Mouse (Mus musculus) intestine, postnatal 0 days (tissue): ENCODE measurements around the gene Maml3. TPM values are rescaled to one million over a fixed set of nuclear protein-coding genes. Genes with fewer than 3 reads are reported as not detected.

Experiments
- ATAC-seq: fragments of 200-750 bp; cut with Nextera tagmentation; 2 replicates; pipeline ENCODE4 v1.8.0; 2017; ENCODE audit warnings: mild to moderate bottlenecking, moderate TSS enrichment, moderate library complexity
- H3K27ac ChIP-seq: fragments of 300-500 bp; sonication (generic); 2 replicates; pipeline ENCODE4 v1.5.1; 2014; ENCODE audit warnings: mild to moderate bottlenecking, low read depth, low read length, moderate library complexity
- H3K27me3 ChIP-seq: fragments of 300-500 bp; sonication (generic); replicated peaks from 2 replicates; pipeline ENCODE4 v1.6.1; 2014; ENCODE audit warnings: low read length, mixed read lengths; ENCODE audit not compliant: control insufficient read depth, insufficient read depth
- H3K36me3 ChIP-seq: fragments of 300-500 bp; sonication (generic); 2 replicates; pipeline ENCODE4 v1.6.1; 2014; ENCODE audit warnings: mild to moderate bottlenecking, moderate library complexity; ENCODE audit not compliant: control insufficient read depth, insufficient read depth
- H3K4me1 ChIP-seq: fragments of 300-500 bp; sonication (generic); replicated peaks from 2 replicates; pipeline ENCODE4 v1.6.1; 2014; ENCODE audit warnings: antibody characterized with exemption, low read length, mixed read lengths; ENCODE audit not compliant: control insufficient read depth, insufficient read depth
- H3K4me2 ChIP-seq: fragments of 300-500 bp; sonication (generic); replicated peaks from 2 replicates; pipeline ENCODE4 v1.6.1; 2014; ENCODE audit warnings: low read depth, mild to moderate bottlenecking, moderate library complexity
- H3K4me3 ChIP-seq: fragments of 300-500 bp; sonication (generic); 2 replicates; pipeline ENCODE4 v1.5.1; 2014; ENCODE audit warnings: low read depth, low read length
- H3K9ac ChIP-seq: fragments of 300-500 bp; sonication (generic); 2 replicates; pipeline ENCODE4 v1.6.1; 2014; ENCODE audit warnings: mild to moderate bottlenecking, low read depth, low read length
- H3K9me3 ChIP-seq: fragments of 300-500 bp; sonication (generic); 2 replicates; pipeline ENCODE4 v1.6.1; 2016; ENCODE audit warnings: mixed run types; ENCODE audit not compliant: control insufficient read depth
- CTCF ChIP-seq: sonication (generic); IDR thresholded peaks from 2 replicates; pipeline ENCODE4 v1.5.1; 2016; ENCODE audit warnings: low read depth, mild to moderate bottlenecking, control low read depth, antibody characterized with exemption, moderate library complexity
- WGBS: fragments of 180-500 bp; shearing (Covaris S2); extraction: QIAGEN DNeasy Blood & Tissue Kit; methylation state at CpG from one replicate; pipeline ENCODE4 v1.1.7; 2014; 5-methylcytosine and 5-hydroxymethylcytosine counted together
- polyA plus RNA-seq: library from polyadenylated mRNA; unstranded; fragments of >200 nt; fragmentation: Nextera tagmentation; extraction: Ambion mirVana; gene quantifications from 2 replicates; pipeline ENCODE4 v1.2.1, GENCODE M21; 2015

Maml3 gene
- polyA plus RNA-seq, 1 experiment from 2014 or later, result 2.0 TPM

DNA sequence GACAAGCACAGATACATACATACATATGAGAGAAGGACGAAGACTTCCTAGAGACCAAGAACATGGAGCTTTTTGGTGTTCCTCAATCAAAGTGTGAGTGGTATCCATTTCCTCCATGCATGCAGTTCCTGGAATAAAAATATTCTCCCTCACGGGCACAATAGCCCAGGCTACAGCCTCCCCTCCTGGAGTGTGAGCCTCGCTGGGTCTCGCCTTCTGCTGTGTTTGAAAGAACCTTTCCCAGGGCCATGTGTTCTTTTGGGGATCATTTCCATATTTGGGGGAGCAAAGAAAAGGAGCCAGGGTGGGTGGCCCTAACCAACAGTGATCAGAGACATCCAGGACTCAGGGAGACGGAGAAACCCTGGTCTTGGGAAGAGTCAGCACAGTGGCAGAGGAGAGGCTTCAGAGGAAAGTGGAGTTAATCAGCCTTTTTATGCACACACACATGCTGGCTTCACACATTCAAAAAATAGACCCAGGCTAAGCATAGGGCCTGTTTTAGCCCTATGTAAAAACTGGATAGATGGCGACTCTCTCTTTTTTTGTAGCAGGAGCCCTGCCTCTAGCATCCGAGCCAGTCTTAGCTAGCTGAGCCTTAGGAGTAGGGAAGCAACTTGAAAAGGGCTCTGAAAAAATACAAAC, 17.1 kb downstream of the Maml3 start:
- H3K9me3 ChIP-seq, result no peaks in the 10 kb centered on the region
- H3K4me2 ChIP-seq, result peak overlapping the region; percentile 63
- no peak overlapping the region for H3K4me3 ChIP-seq
- ATAC-seq, result no peak
- 71% methylated on average over 7 of the region's 7 CpGs for WGBS
- H3K4me1 ChIP-seq, result peaks cover 7% of the 10 kb centered on the region; the same call in 1 of the 2 replicates
- no peaks in the 10 kb centered on the region for H3K36me3 ChIP-seq
- TF ChIP-seq CTCF, result no peak
- no peaks in the 10 kb centered on the region for H3K27me3 ChIP-seq
- no peak overlapping the region for H3K9ac ChIP-seq
- H3K27ac ChIP-seq, result peak overlapping the region; percentile 47; the same call in 1 of the 2 replicates

DNA sequence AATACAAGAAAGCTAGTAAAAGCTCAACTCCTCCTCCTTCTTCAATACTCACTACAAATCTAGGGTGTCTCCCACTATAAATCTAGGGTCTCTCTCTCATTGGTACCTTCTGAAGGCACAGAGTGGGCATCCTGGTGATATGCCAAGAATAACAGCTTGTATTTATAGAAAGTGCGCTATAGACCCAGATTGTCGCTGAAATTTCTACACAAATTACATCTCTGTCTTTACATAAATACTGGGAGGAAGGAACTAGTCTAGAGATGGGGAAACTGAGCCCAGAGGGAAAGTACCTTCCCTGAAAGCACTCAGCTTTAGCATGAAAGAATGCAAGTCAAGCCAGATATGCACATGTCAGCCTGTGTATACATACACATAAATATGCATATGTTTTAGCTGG, 26.1 kb downstream of the Maml3 start:
- Histone ChIP-seq H3K4me3 (no peak overlapping the region), H3K4me2 (no peak overlapping the region), H3K36me3 (no peaks in the 10 kb centered on the region), H3K9me3 (no peaks in the 10 kb centered on the region), H3K27me3 (no peaks in the 10 kb centered on the region), H3K27ac (no peak overlapping the region), H3K4me1 (no peaks in the 10 kb centered on the region), H3K9ac (no peak overlapping the region)
- WGBS, result 85% methylated on average over 2 of the region's 2 CpGs
- no peak for ATAC-seq
- TF ChIP-seq CTCF, result no peak

DNA sequence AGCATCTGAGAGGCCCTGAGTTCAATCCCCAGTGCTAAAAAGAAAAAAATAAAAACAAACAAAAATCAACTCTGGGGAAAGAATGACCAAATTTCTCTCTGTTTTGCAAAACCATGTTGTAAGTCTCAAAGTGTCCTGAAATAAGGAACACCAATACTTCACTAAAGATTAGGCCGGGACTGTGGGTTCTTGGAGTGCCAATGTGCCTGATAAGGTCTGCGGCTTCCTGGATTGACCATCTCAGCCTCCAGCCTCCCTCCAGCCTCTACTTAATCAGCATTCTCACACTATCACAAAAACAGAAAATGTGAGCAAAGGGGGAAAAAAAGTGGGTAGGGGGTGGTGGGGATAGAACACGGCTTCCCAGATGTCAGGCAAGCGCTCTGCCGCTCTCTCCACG, 30.9 kb downstream of the Maml3 start:
- H3K36me3 ChIP-seq, result no peaks in the 10 kb centered on the region
- no peak overlapping the region for H3K4me2 ChIP-seq
- no peaks in the 10 kb centered on the region for H3K27me3 ChIP-seq
- H3K4me1 ChIP-seq, result peaks cover 6% of the 10 kb centered on the region; the same call in 1 of the 2 replicates
- no peak overlapping the region for H3K4me3 ChIP-seq
- TF ChIP-seq CTCF, result no peak
- no peak overlapping the region for H3K27ac ChIP-seq
- no peak overlapping the region for H3K9ac ChIP-seq
- no peaks in the 10 kb centered on the region for H3K9me3 ChIP-seq
- no peak for ATAC-seq
- 82% methylated on average over 6 of the region's 6 CpGs for WGBS

DNA sequence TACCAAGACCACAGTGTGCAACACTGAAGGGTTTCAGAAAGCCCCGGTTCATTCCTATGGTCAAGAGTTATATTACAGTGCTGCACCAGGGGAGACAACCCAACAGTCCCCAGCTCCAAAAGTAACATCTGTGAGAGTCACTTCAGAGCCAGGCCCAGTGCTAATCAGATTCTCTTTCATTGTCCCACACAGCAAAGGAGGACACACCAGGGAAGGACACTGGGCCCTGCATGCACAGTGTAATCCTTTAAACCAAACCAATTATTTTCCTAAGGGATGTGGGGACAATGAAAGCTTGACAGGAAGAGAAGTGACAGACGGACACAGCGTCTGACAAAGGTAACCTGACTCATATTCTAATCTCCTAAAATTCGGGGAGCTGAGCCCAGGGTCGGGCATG, 32.9 kb downstream of the Maml3 start:
- TF ChIP-seq CTCF, result no peak
- Histone ChIP-seq H3K27ac (no peak overlapping the region), H3K36me3 (no peaks in the 10 kb centered on the region), H3K4me3 (no peak overlapping the region), H3K9ac (no peak overlapping the region), H3K9me3 (no peaks in the 10 kb centered on the region), H3K4me2 (no peak overlapping the region), H3K27me3 (no peaks in the 10 kb centered on the region), H3K4me1 (peaks cover 6% of the 10 kb centered on the region; the same call in 1 of the 2 replicates)
- ATAC-seq, result no peak
- 73% methylated on average over 5 of the region's 5 CpGs for WGBS

DNA sequence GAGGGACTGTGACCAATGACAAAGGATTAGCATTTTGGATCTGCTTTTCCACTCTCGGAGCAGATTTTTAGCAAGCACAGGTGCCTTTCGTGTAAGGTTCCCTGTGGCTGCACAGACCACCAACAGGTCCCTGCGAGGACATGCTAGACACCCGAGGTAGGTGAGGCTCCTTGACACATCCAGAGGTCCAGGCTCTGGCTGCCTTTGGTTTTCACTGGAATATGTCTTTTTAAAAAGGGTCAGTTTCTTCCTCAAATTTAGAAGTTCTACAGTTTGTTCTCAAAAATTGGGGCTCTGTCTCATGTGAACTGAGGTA, 34.8 kb downstream of the Maml3 start:
- H3K36me3 ChIP-seq, result no peaks in the 10 kb centered on the region
- H3K9ac ChIP-seq, result peak overlapping the region; percentile 60; the same call in 1 of the 2 replicates
- no peak for ATAC-seq
- WGBS, result 32% methylated on average over 4 of the region's 4 CpGs
- H3K4me3 ChIP-seq, result peak overlapping the region; percentile 41
- H3K27me3 ChIP-seq, result no peaks in the 10 kb centered on the region
- no peaks in the 10 kb centered on the region for H3K9me3 ChIP-seq
- no peak overlapping the region for H3K27ac ChIP-seq
- H3K4me2 ChIP-seq, result peak overlapping the region; percentile 70
- TF ChIP-seq CTCF, result no peak
- H3K4me1 ChIP-seq, result peaks cover 6% of the 10 kb centered on the region; the same call in 1 of the 2 replicates

DNA sequence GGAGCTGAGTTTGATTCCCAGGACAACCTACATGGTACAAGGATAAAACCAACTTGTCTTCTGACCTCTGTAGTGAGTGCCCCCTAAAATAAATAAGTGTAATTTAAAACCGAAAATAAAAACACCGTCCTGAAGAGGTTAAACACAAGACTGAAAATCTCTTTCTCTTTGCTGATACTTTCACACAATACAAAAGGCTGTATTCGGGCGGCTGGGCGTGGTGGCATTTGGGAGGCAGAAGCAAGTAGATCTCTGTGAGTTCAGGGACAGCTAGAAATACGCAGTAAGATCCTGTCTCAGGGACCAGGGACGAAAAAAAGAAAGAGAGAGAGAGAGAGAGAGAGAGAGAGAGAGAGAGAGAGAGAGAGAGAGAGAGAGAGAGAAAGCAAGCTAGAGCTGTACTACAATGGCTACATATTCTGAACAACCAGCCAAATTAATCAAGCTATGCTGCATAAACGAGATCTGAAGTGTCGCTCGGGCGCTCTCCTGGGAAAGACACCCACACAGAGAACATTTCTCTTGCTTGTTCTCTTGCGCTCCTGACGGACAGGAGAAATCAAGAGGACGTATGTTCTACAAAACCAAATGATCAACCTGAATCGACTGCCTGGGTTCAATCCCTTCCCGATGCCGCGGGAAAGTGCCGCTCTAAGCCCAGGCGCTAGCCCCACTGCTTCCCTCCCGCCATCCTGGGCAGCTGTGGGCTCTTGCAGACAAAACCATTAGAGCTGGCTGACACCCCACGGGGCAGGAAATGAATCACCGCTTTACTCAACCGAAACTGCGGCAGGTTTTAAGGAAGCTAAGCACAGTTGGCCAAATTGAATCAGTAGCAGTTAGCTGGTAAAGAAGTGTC, 35.3 kb downstream of the Maml3 start:
- no peaks in the 10 kb centered on the region for H3K36me3 ChIP-seq
- H3K4me3 ChIP-seq, result peak overlapping the region; percentile 41
- no peak overlapping the region for H3K27ac ChIP-seq
- no peaks in the 10 kb centered on the region for H3K27me3 ChIP-seq
- H3K9ac ChIP-seq, result peak overlapping the region; percentile 60
- peak; percentile 41; the same call in 1 of the 2 replicates for ATAC-seq
- peaks cover 6% of the 10 kb centered on the region; the same call in 1 of the 2 replicates for H3K4me1 ChIP-seq
- TF ChIP-seq CTCF, result no peak
- no peaks in the 10 kb centered on the region for H3K9me3 ChIP-seq
- WGBS, result 34% methylated on average over 25 of the region's 25 CpGs
- peak overlapping the region; percentile 70 for H3K4me2 ChIP-seq
